Mouse (Mus musculus) midbrain, embryonic 15.5 days (tissue): ENCODE results near the gene Dnajc17. TPM values are rescaled to one million over a fixed set of nuclear protein-coding genes. Genes with fewer than 3 reads are reported as not detected.

Experiments used
- ATAC-seq: fragments of 200-750 bp; cut with Nextera tagmentation; replicated peaks from 2 replicates; pipeline ENCODE4 v1.8.0; 2017; ENCODE audit warnings: moderate TSS enrichment
- H3K27ac ChIP-seq: fragments of 300-500 bp; sonication (generic); 2 replicates; pipeline ENCODE4 v1.5.1; 2015; ENCODE audit warnings: mild to moderate bottlenecking, inconsistent platforms
- H3K27me3 ChIP-seq: fragments of 300-500 bp; sonication (generic); replicated peaks from 2 replicates; pipeline ENCODE4 v1.6.1; 2015; ENCODE audit warnings: inconsistent platforms
- H3K36me3 ChIP-seq: fragments of 300-500 bp; sonication (generic); replicated peaks from 2 replicates; pipeline ENCODE4 v1.6.1; 2015; ENCODE audit warnings: inconsistent platforms
- H3K4me1 ChIP-seq: fragments of 300-500 bp; sonication (generic); 2 replicates; pipeline ENCODE4 v1.6.1; 2015; ENCODE audit warnings: inconsistent platforms
- H3K4me2 ChIP-seq: fragments of 300-500 bp; sonication (generic); 2 replicates; pipeline ENCODE4 v1.6.1; 2015; ENCODE audit warnings: inconsistent platforms, mild to moderate bottlenecking, moderate library complexity
- H3K4me3 ChIP-seq: fragments of 300-500 bp; sonication (generic); 2 replicates; pipeline ENCODE4 v1.5.1; 2015; ENCODE audit warnings: mild to moderate bottlenecking, inconsistent platforms
- H3K9ac ChIP-seq: fragments of 300-500 bp; sonication (generic); 2 replicates; pipeline ENCODE4 v1.6.1; 2015; ENCODE audit warnings: mild to moderate bottlenecking, inconsistent platforms
- H3K9me3 ChIP-seq: fragments of 300-500 bp; sonication (generic); 2 replicates; pipeline ENCODE4 v1.6.1; 2016; ENCODE audit warnings: inconsistent platforms
- WGBS: fragments of 180-500 bp; shearing (Covaris S2); methylation state at CpG from one replicate; pipeline ENCODE4 v1.1.7; 2015; ENCODE audit warnings: mixed read lengths; 5-methylcytosine and 5-hydroxymethylcytosine counted together
- polyA plus RNA-seq: library from polyadenylated mRNA; unstranded; fragments of >200 nt; fragmentation: Nextera tagmentation; extraction: Ambion mirVana; gene quantifications from 2 replicates; pipeline ENCODE4 v1.2.1, GENCODE M21; 2015

Dnajc17 gene
- polyA plus RNA-seq, 1 experiment from 2014 or later: 29.4 TPM

DNA sequence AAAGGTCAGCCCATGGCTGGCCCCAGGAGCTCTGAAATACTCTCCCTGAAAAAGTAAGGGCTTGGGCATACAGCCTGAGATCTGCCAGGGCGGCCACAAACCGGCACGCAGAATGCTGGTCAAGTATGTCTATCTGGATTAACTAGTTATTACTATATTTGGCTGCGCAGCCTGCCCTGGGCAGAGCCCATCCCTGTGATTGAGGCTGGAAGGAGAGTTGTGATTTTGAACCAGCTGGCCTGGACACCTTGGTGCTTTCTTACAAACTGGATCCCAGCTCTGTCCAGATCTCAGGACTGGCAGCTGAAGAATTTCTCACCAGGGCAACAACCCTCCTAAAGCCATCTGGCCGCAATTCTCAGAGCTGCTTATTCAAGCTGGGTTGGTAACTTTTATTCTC, 14.5 kb downstream of the Dnajc17 start:
- H3K9ac ChIP-seq: no peak overlapping the region
- no peaks in the 10 kb centered on the region for H3K27me3 ChIP-seq
- no peak for ATAC-seq
- H3K4me3 ChIP-seq: no peak overlapping the region
- no peaks in the 10 kb centered on the region for H3K36me3 ChIP-seq
- peaks cover 7% of the 10 kb centered on the region for H3K4me1 ChIP-seq
- H3K27ac ChIP-seq: no peak overlapping the region
- no peaks in the 10 kb centered on the region for H3K9me3 ChIP-seq
- 84% methylated on average over 5 of the region's 5 CpGs for WGBS
- no peak overlapping the region for H3K4me2 ChIP-seq

GRCm38 (mm10) chr2:119190969-119191368, 17.6 kb downstream of the Dnajc17 start:
- Histone ChIP-seq H3K4me3 (no peak overlapping the region), H3K27ac (no peak overlapping the region), H3K4me1 (peaks cover 6% of the 10 kb centered on the region), H3K36me3 (no peaks in the 10 kb centered on the region), H3K4me2 (no peak overlapping the region), H3K27me3 (no peaks in the 10 kb centered on the region), H3K9me3 (no peaks in the 10 kb centered on the region), H3K9ac (no peak overlapping the region)
- WGBS: 92% methylated on average over 5 of the region's 5 CpGs
- ATAC-seq: no peak

DNA sequence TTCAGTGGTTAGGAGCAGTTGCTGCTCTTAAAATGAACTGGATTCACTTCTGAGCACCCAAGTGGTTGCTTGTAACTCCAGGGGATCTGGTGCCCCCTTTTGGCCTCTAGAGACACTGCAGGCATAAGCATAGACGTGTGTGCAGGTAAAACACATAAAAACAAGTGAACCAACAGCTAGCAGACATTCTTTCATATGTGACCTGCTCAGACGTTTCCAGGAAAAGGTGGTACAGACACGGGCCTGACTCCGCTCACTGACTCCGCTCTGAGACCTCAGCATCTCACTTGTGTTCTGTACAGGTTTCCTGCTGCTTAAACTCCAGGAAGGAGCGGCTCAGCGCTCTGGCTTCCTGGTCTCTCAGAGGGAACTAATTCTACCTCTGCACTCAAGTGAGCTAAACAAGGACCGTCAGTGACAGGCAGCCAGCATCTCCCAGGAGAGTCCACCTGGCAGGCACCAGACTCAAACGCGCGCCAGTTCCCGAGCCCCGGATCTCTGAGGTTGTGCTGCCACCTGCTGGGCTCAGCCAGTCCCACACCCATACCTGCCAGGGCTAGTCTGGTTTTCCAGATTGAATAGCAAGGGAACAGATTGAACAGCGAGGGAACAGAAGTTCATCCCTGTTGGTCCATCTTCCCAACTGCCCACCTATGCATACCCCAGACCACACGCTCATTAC, 19.4 kb downstream of the Dnajc17 start:
- Histone ChIP-seq H3K4me2 (peak overlapping the region; percentile 42), H3K4me1 (peaks cover 6% of the 10 kb centered on the region), H3K4me3 (peak overlapping the region; percentile 15; the same call in 1 of the 2 replicates), H3K27ac (no peak overlapping the region), H3K9me3 (no peaks in the 10 kb centered on the region), H3K36me3 (no peaks in the 10 kb centered on the region), H3K9ac (no peak overlapping the region), H3K27me3 (no peaks in the 10 kb centered on the region)
- peak; percentile 88 for ATAC-seq
- 8% methylated on average over 15 of the region's 15 CpGs for WGBS

GRCm38 (mm10) chr2:119182914-119183313, 25.7 kb downstream of the Dnajc17 start:
- Histone ChIP-seq H3K27ac (no peak overlapping the region), H3K27me3 (no peaks in the 10 kb centered on the region), H3K36me3 (peaks cover 19% of the 10 kb centered on the region), H3K9me3 (no peaks in the 10 kb centered on the region), H3K9ac (no peak overlapping the region), H3K4me3 (no peak overlapping the region), H3K4me1 (no peaks in the 10 kb centered on the region), H3K4me2 (no peak overlapping the region)
- WGBS: 78% methylated on average over 7 of the region's 7 CpGs
- no peak for ATAC-seq

DNA sequence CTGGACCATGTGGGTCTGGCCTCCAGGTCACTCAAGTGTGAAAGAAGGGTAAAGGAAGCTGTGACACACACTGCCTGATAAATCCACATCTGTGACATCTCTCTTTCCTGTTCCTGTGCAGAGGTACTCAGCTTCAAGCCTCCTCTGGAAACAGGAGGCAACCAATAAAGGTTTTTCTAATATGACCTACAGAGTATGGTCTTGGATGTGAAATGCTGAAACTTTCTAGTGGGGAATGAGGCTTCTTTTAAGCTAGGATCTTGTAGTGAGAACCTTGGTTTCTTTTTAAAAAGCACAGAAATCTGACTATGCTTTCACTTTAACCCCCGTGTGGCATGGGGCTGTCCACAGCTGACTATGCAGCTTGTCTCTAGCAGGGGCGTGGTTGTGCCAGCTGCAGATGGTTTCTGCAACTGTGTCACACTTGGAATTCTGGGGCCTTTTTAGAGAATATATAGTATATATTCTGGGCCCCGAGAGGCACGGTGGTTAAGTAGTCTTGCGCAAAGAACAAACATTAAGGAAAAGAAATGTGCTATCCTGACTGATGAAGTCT, 31.1 kb downstream of the Dnajc17 start:
- WGBS: 90% methylated on average over 5 of the region's 5 CpGs
- Histone ChIP-seq H3K4me3 (no peak overlapping the region), H3K27ac (no peak overlapping the region), H3K4me2 (no peak overlapping the region), H3K9ac (no peak overlapping the region), H3K9me3 (no peaks in the 10 kb centered on the region), H3K36me3 (peaks cover 12% of the 10 kb centered on the region; the same call in 1 of the 2 replicates), H3K4me1 (peaks cover 16% of the 10 kb centered on the region), H3K27me3 (no peaks in the 10 kb centered on the region)
- ATAC-seq: no peak

- Histone ChIP-seq H3K36me3 (peaks cover 8% of the 10 kb centered on the region; the same call in 1 of the 2 replicates), H3K9me3 (no peaks in the 10 kb centered on the region), H3K4me3 (no peak overlapping the region), H3K27me3 (no peaks in the 10 kb centered on the region), H3K27ac (no peak overlapping the region), H3K4me1 (peaks cover 21% of the 10 kb centered on the region), H3K9ac (no peak overlapping the region), H3K4me2 (no peak overlapping the region)
- ATAC-seq: no peak
- 51% methylated on average over 3 of the region's 3 CpGs for WGBS
Observed at GRCm38 (mm10) chr2:119176761-119177160, 31.8 kb downstream of the Dnajc17 start.

- Histone ChIP-seq H3K4me1 (peaks cover 21% of the 10 kb centered on the region), H3K9me3 (no peaks in the 10 kb centered on the region), H3K4me3 (no peak overlapping the region), H3K27ac (no peak overlapping the region), H3K27me3 (no peaks in the 10 kb centered on the region), H3K4me2 (no peak overlapping the region), H3K36me3 (peaks cover 8% of the 10 kb centered on the region; the same call in 1 of the 2 replicates), H3K9ac (no peak overlapping the region)
- no peak for ATAC-seq
- 71% methylated on average over 6 of the region's 6 CpGs for WGBS
Observed at GRCm38 (mm10) chr2:119175614-119176013, 33.0 kb downstream of the Dnajc17 start.

DNA sequence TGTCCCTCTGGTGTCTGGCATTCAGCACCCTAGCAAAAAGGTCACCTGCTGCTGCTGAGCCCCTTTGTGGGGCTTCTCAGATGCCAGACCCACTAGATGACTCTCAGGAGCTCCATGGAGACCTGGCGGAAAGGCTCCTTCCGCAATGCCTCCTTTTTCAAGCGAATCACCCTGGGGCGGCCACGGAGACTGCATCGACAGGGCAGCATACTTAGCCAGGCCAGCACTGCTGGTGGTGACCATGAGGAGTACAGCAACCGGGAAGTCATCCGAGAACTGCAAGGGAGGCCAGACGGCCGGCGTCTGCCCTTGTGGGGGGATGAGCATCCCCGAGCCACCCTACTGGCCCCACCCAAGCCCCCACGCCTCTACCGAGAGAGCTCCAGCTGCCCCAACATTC, 33.7 kb downstream of the Dnajc17 start:
- no peaks in the 10 kb centered on the region for H3K9me3 ChIP-seq
- H3K9ac ChIP-seq: no peak overlapping the region
- peaks cover 2% of the 10 kb centered on the region; the same call in 1 of the 2 replicates for H3K36me3 ChIP-seq
- 59% methylated on average over 14 of the region's 14 CpGs for WGBS
- no peaks in the 10 kb centered on the region for H3K27me3 ChIP-seq
- H3K27ac ChIP-seq: no peak overlapping the region
- H3K4me3 ChIP-seq: no peak overlapping the region
- H3K4me1 ChIP-seq: peaks cover 21% of the 10 kb centered on the region
- no peak for ATAC-seq
- H3K4me2 ChIP-seq: no peak overlapping the region

- Histone ChIP-seq H3K4me1 (peaks cover 21% of the 10 kb centered on the region), H3K4me2 (no peak within 1 kb of the TSS), H3K9me3 (no peaks in the 10 kb centered on the region), H3K9ac (no peak within 1 kb of the TSS), H3K27ac (no peak within 1 kb of the TSS), H3K4me3 (no peak within 1 kb of the TSS), H3K36me3 (no peaks in the 10 kb centered on the region), H3K27me3 (no peaks in the 10 kb centered on the region)
- WGBS: 39% methylated on average over 8 of the region's 8 CpGs
- no peak for ATAC-seq
Observed at GRCm38 (mm10) chr2:119173991-119174651, 34.5 kb downstream of the Dnajc17 start, which contains the start of gene Gm14137. TSS of gene Gm14137 (plus strand) at chr2:119174509.

- Histone ChIP-seq H3K36me3 (no peaks in the 10 kb centered on the region), H3K4me1 (peaks cover 22% of the 10 kb centered on the region), H3K27me3 (peaks cover 3% of the 10 kb centered on the region), H3K9ac (no peak overlapping the region), H3K9me3 (no peaks in the 10 kb centered on the region), H3K4me2 (peak overlapping the region; percentile 17; the same call in 1 of the 2 replicates), H3K4me3 (no peak overlapping the region), H3K27ac (peak overlapping the region; percentile 38; the same call in 1 of the 2 replicates)
- peak; percentile 40; the same call in 1 of the 2 replicates for ATAC-seq
- 21% methylated on average over 13 of the region's 13 CpGs for WGBS
Observed at GRCm38 (mm10) chr2:119172862-119173576, 35.6 kb downstream of the Dnajc17 start.

GRCm38 (mm10) chr2:119172446-119172845, 36.1 kb downstream of the Dnajc17 start:
- H3K9ac ChIP-seq: no peak overlapping the region
- H3K4me1 ChIP-seq: peaks cover 28% of the 10 kb centered on the region
- ATAC-seq: no peak
- H3K4me2 ChIP-seq: no peak overlapping the region
- 77% methylated on average over 7 of the region's 7 CpGs for WGBS
- no peaks in the 10 kb centered on the region for H3K36me3 ChIP-seq
- 0 out of 2 replicates have a peak overlapping the region, but pooled peaks have one; percentile 38 for H3K27ac ChIP-seq
- no peak overlapping the region for H3K4me3 ChIP-seq
- peaks cover 7% of the 10 kb centered on the region for H3K27me3 ChIP-seq
- no peaks in the 10 kb centered on the region for H3K9me3 ChIP-seq

- H3K4me3 ChIP-seq: no peak overlapping the region
- WGBS: 88% methylated on average over 8 of the region's 8 CpGs
- no peak overlapping the region for H3K4me2 ChIP-seq
- H3K4me1 ChIP-seq: peaks cover 36% of the 10 kb centered on the region
- H3K9ac ChIP-seq: no peak overlapping the region
- no peaks in the 10 kb centered on the region for H3K36me3 ChIP-seq
- no peak for ATAC-seq
- no peaks in the 10 kb centered on the region for H3K9me3 ChIP-seq
- no peak overlapping the region for H3K27ac ChIP-seq
- H3K27me3 ChIP-seq: peaks cover 10% of the 10 kb centered on the region
Observed at GRCm38 (mm10) chr2:119171574-119171973, 37.0 kb downstream of the Dnajc17 start.
